ENCODE assay signal across 8 mouse cellular contexts in the genomic region with DNA sequence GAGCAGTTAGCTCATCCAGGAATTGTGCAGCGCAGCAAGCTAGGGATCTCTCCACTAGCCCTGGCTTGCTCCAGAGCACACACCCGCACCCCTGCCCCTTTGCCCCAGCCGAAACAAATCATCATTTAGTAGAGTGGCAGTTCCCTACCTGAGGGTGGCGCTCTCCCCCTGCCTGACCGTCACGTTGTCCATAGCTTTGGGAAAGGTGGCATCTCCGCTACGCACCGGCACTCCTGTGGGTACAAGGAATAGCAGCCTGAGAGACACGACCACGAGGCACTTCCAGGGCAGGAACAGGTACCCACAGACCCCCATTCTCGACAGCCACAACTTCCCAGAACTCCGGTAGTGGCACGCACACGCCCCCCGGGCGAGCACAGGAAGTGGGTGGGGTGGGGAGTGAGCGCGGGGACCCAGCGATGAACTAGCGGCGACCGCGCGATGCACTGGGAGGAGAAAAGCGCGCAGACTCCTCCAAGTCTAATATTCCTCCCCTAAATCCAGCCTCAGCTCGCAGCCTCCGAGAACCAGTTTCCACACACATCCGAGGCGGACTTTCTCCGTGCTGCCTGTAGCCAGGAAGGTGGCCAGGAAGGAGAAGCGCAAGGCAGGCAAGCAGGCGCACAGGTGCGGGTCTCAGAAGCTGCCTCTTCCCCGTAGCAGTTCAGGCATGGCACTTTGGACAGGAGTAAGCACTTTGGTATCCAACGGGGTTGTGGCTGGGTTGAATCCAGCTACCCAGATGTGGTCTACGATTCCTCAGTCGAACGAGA.
DNase-seq lines count a peak whose midpoint lies in the region; ATAC-seq lines count a peak whose summit lies in the region.

No protein-coding gene starts in this region.

- peak overlapping the region; percentile 26 to 56 for H3K27ac ChIP-seq in heart, embryonic 14.5 days (replicated peaks in 1 of 2; ENCODE audit: control insufficient read depth in 1 of 2, insufficient read depth in 1 of 2, low read depth in 2 of 2, low read length in 2 of 2)
- peak overlapping the region; percentile 44; the same call in 1 of the 2 replicates for H3K27ac ChIP-seq in lung, embryonic 16.5 days (ENCODE audit: low read length)

- H3K36me3 ChIP-seq in heart, embryonic 14.5 days (ENCODE audit: control insufficient read depth, insufficient read depth, low read length): no peaks in the 10 kb centered on the region
- H3K36me3 ChIP-seq in lung, embryonic 16.5 days (ENCODE audit: control insufficient read depth, insufficient read depth, low read length): no peaks in the 10 kb centered on the region

- peak overlapping the region; percentile 50 to 61 for H3K4me3 ChIP-seq in heart, embryonic 14.5 days (ENCODE audit: control insufficient read depth in 1 of 2, insufficient read depth in 1 of 2, low read depth in 1 of 2, low read length in 2 of 2)
- peak overlapping the region; percentile 58 for H3K4me3 ChIP-seq in lung, embryonic 16.5 days (ENCODE audit: low read length)

- peaks cover 4 to 7% of the 10 kb centered on the region in 2 experiments for H3K4me1 ChIP-seq in heart, embryonic 14.5 days (ENCODE audit: control insufficient read depth in 2 of 2, insufficient read depth in 2 of 2, low read length in 2 of 2)
- H3K4me1 ChIP-seq in lung, embryonic 16.5 days (replicated peaks; ENCODE audit: control insufficient read depth, insufficient read depth, low read length): peaks cover 6% of the 10 kb centered on the region; the same call in 1 of the 2 replicates

- no peaks in the 10 kb centered on the region for H3K9me3 ChIP-seq in heart, embryonic 14.5 days (ENCODE audit: control insufficient read depth, low read length)
- H3K9me3 ChIP-seq in lung, embryonic 16.5 days (ENCODE audit: control insufficient read depth, low read length): no peaks in the 10 kb centered on the region

- H3K27me3 ChIP-seq in heart, embryonic 14.5 days (ENCODE audit: control insufficient read depth, insufficient read depth, low read length): peaks cover 15% of the 10 kb centered on the region
- peaks cover 8% of the 10 kb centered on the region; the same call in 1 of the 2 replicates for H3K27me3 ChIP-seq in lung, embryonic 16.5 days (ENCODE audit: control insufficient read depth, insufficient read depth, low read depth, low read length)

- H3K4me2 ChIP-seq in heart, embryonic 14.5 days (ENCODE audit: low read length): peak overlapping the region; percentile 96
- peak overlapping the region; percentile 96 for H3K4me2 ChIP-seq in lung, embryonic 16.5 days (ENCODE audit: low read depth, low read length)

- peak; percentile 68 for ATAC-seq in heart, embryonic 14.5 days (ENCODE audit: insufficient number of reproducible peaks, insufficient read depth, low FRiP score, low read depth)
- peak; percentile 54 for ATAC-seq in lung, embryonic 16.5 days (ENCODE audit: low read depth)

- peak overlapping the region; percentile 71 for H3K9ac ChIP-seq in heart, embryonic 14.5 days (ENCODE audit: low read length)
- peak overlapping the region; percentile 60 for H3K9ac ChIP-seq in lung, embryonic 16.5 days (ENCODE audit: low read length)

- WGBS in heart, embryonic 14.5 days: under 1% methylated on average over 40 of the region's 40 CpGs
- under 1% methylated on average over 40 of the region's 40 CpGs for WGBS in lung, embryonic 16.5 days

- DNase-seq in heart, adult 18-20 months: peak; percentile 16 to 39
- DNase-seq in heart, adult 9 months (ENCODE audit: low spot score in 2 of 2): no peak
- DNase-seq in embryo, embryonic 9.5 days (ENCODE audit: extremely low spot score): peak; percentile 77
- peak; percentile 61 to 75 for DNase-seq in layer of hippocampus, postnatal 10 days (ENCODE audit: low spot score in 2 of 2)
- DNase-seq in right cerebral cortex, postnatal 14 days: peak; percentile 67
- no peak for DNase-seq in thymus, adult 18-20 months

Comparison
In these comparisons a context has a peak if more than half of its experiments do, and no peak if none do; other contexts are left out.
1. DNase-seq: peak in heart, adult 18-20 months (2 of 2), embryo, embryonic 9.5 days (single experiment), layer of hippocampus, postnatal 10 days (2 of 2) and right cerebral cortex, postnatal 14 days (single experiment); none in heart, adult 9 months (0 of 2) and thymus, adult 18-20 months (0 of 2).